Mouse (Mus musculus): ENCODE results near the gene Tmem235.
"Not testable (repeated sequence)": the region's sequence is repeated elsewhere in the genome, so short reads cannot be mapped to it uniquely, and the experiment has no call there.

The Tmem235 gene

GRCm38 (mm10) chr11:117832086-117832969, 28.2 kb upstream of the Tmem235 start:
- peak; percentile 82 for DNase-seq (ENCODE audit: low spot score)

DNA sequence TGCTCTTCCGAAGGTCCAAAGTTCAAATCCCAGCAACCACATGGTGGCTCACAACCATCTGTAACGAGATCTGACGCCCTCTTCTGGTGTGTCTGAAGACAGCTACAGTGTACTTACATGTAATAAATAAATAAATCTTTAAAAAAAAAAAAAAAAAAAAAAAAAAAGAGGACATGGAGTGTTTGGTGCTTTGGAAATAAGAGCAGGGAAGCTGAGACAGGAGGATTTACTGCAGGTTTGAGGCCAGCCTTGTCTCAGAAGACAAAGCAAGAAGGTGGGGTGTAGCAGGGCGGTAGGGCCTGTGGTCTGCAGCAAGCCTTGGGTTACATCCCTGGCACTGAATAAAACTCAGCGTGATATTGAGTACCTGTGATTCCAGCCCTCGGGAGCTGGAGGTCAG, 27.0 kb upstream of the Tmem235 start:
- DNase-seq (ENCODE audit: low spot score): not testable (repeated sequence)

DNA sequence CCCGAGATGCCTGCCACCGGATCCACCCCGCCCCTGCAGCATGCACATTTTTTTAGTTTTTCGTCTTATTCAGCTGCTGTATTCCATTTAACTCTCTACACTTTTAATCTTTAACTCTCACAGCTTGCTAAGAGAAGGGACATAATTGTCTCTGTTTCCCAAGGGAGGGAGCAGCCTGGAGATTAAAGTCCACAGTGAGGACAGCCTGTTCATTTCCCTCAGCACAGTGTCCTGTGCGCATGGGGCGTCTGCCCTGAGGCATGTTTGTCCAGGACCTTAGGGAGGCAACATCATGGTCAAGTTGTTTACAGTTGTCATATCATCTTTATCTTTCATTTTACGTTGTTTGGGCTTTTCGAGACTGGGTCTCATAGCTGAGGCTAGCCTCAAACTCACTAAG, 26.5 kb upstream of the Tmem235 start:
- no peak for DNase-seq (ENCODE audit: low spot score)

GRCm38 (mm10) chr11:117836306-117836705, 24.2 kb upstream of the Tmem235 start:
- DNase-seq (ENCODE audit: low spot score): peak; percentile 69

- no peak for DNase-seq (ENCODE audit: low spot score)
Measured at GRCm38 (mm10) chr11:117838572-117838971, 22.0 kb upstream of the Tmem235 start.

GRCm38 (mm10) chr11:117839021-117839420, 21.5 kb upstream of the Tmem235 start:
- no peak for DNase-seq (ENCODE audit: low spot score)

DNA sequence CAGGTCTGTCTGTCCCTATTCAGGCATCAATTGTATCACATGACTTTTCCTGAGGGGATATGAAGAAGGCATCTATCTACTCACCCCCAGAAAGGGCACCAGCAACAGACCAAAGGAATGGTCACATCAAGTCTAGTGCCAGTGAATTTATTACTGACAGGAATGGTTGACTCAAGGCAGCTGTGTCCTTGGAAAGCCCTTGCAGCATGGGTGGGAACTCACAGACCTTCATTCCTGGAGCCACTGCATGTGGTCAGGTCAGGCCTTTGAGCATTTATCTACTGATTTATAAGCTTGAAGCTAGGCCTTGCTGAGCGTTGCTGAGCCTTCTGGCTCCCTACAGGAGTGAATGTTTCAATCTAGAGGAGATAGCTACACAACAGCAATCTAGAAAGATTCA, 19.6 kb upstream of the Tmem235 start:
- DNase-seq (ENCODE audit: low spot score): no peak

- DNase-seq (ENCODE audit: low spot score): no peak
Measured at GRCm38 (mm10) chr11:117843434-117843833, 17.1 kb upstream of the Tmem235 start.

- DNase-seq (ENCODE audit: low spot score): no peak
Measured at GRCm38 (mm10) chr11:117844997-117845396, 15.6 kb upstream of the Tmem235 start.

GRCm38 (mm10) chr11:117845651-117846050, 14.9 kb upstream of the Tmem235 start:
- no peak for DNase-seq (ENCODE audit: low spot score)

DNA sequence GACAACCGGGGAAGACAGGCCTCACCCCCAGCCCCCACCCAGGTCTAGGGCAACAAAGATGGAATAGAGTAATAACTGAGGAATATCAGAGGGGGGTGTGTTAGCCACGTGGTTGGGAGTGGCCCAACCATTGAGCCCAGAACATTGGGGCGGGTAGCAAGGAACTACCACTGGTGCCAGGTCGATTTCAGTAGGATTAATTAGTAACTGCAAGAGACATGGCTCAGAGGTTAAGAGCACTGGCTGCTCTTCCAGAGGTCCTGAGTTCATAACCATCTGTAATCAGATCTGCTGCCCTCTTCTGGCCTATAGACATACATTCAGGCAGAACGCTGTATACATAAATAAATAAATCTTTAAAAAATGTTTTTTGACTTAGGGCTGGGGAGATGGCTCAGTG, 13.9 kb upstream of the Tmem235 start:
- no peak for DNase-seq (ENCODE audit: low spot score)

DNA sequence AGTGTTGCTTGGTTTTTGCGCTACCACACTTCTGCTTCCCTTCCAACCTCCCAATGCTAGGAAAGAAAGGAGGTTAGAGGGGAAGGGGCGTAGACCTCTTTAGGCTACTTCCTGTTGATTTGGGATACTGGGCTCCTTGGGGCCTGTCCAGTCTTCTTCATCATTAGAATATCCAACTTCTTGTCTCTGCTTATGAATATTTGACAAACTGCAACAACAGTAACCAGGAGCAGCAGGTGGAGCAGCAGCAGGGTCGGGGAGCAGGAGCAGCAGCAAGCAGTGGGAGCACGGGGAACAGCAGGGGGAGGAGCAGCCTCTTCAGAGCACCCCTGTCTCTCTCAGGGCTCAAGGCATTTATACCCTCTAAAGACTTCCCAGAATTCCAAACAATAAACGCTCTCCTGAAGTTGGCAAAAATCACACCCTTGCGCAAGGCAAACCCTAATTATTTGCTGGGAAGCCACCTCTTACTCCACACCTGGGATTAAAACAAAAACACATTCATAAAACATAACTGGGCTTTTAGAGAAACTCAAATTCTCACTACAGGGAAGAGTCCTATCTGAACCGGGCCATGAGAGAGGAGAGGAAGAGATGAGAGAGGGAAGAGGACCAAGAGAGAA, 12.8 kb upstream of the Tmem235 start:
- DNase-seq (ENCODE audit: low spot score): no peak

DNA sequence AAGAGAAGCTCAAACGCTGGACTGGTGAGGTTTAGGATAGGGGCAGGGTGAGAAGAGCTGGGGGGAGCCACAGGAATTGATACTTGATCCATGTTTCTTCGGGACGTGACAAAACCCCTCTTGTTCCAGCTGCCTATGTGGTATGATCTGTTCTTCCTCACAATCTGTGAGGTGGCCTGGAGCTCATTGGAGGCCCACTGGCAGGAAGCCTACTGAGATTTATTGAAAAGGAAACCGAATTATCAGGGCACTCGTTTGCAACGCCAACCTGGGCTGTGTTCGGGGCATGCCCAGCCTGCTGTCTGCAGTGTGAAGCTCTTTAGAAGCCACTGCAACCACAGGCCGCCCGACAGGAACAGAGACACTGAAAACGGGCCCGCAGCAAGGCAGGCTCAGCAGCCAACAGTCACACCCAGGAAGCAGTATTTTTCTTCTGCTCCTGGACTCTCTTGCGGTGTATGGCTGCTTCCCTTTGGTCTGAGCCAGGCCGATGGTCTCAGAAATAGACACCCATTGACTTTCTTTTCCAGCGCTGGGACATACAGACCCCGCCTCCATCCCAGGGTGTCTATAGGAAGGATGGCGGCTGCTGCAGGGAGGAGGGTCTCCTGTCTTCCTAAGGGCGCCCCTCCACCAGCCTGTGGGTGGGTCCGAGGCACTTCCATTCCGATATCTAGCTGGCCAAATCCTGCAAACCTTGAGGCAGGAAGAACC, 12.1 kb upstream of the Tmem235 start:
- peak; percentile 48 for DNase-seq (ENCODE audit: low spot score)

GRCm38 (mm10) chr11:117848985-117849671, 11.4 kb upstream of the Tmem235 start, which contains the start of gene Birc5:
Gene Birc5, plus strand, starts transcription at chr11:117849251.
- peak; percentile 95 for DNase-seq (ENCODE audit: low spot score)

GRCm38 (mm10) chr11:117852875-117853274, 7.7 kb upstream of the Tmem235 start:
- no peak for DNase-seq (ENCODE audit: low spot score)

DNA sequence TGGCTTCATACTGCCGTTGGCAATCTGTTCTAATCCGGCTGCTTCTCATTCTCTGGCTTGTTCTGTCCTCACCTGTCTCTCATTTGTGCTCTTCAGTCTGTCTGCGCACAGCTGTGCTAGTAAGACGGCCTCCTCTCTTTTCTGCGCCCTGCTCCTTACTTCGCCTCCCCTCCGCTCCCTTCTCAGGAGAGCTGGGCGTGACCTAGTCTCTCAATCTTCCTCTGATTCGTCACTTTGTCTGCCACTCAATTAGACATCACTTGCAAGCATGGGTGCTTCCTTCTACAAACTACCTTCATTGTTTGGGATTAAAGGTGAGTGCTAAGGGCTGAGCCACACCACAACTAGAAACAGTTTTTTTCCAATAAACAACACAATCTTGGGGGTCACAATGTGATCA, 6.3 kb upstream of the Tmem235 start:
- no peak for DNase-seq (ENCODE audit: low spot score)

- no peak for DNase-seq (ENCODE audit: low spot score)
Measured at GRCm38 (mm10) chr11:117855360-117855759, 5.2 kb upstream of the Tmem235 start.

GRCm38 (mm10) chr11:117855975-117856374, 4.6 kb upstream of the Tmem235 start:
- no peak for DNase-seq (ENCODE audit: low spot score)

DNA sequence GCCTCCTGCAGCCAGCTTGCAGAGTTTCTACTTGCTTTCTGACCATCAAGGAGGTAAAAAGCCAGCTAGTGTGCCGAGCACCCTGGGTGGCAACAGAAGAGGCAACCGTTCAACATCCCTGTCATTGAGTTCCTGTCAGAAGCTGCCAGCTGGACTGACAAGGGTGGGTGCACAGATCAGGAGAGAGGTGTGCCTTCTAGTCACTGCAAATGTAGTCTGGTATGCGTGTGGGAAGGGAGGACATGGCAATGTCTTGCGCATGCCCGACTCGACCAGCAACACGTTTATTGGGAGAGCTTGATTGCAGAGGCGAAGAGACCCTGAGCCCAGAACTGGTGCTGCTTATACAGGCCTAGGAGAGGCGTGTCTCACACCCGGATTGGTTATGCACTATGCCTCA, 3.1 kb upstream of the Tmem235 start:
- DNase-seq (ENCODE audit: low spot score): no peak

GRCm38 (mm10) chr11:117858392-117858791, 2.2 kb upstream of the Tmem235 start:
- DNase-seq (ENCODE audit: low spot score): no peak

DNA sequence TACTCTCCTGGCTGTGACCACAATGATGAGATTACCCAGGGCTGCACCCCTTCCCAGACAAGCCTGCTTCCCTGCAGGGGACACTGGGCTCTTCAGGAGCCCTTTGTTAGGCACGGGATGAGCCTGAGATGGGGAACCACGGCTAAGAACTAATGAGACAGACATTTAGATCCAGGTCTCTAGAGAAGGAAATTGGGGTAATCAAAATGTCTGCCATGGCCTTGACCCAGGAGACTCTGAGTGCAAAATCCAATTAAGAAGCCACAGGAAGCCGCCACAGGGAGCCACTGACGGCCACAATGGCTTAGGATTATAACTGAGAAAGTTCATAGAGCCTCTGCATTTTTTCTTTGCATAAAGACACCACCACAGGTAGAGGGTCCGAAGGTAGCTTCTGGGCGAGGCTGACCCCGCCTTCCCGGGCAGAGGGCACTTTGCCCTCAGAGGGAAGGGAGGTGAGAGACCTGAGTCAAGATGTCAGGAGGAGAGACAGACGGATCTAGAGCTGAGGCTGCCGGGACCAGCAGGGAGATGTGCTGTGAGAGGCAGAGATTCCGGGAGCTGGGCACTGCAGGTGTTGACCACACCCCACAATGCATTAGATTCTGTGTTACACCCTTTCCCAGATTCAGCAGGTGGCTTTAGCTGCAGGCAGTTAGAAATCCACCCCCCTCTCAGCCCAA, 2.8 kb downstream of the Tmem235 start:
- no peak for DNase-seq (ENCODE audit: low spot score)

DNA sequence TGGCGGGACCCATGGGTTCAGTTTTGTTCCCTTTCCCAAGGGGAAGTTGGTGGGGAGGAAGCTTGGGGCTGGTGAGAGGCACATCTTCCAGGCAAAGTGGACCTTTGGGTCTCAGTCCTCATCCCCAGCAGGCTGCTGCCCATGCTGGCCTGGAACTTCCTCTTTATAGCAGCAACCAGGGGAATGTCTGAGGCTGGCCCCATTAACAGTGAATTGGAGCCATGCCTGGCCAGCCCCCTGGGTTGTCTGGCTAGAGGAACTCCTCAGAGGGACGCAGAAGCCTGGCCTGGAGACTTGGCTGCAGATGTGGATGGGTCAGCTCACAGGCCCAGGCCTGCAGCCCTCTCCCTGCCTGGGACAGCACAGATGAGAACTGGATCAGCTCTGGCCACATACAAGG, 4.3 kb downstream of the Tmem235 start:
- DNase-seq (ENCODE audit: low spot score): no peak
